12 mouse cellular contexts compared by ENCODE assay signal in genomic region chr15:81097456-81097855, GRCm38 (mm10).
A peak's percentile ranks its signal among the peaks of the same experiment; 100 is the strongest.
DNase-seq lines count a peak whose midpoint lies in the region; ATAC-seq lines count a peak whose summit lies in the region.
"Had no signal": no experiment of that assay in that cellular context is flagged by ENCODE, and none has a peak within 500 bp of the region (broad histone marks: within the 10 kb centered on the region; RNA-seq: fewer than 3 reads in every experiment).

No protein-coding gene starts in this region.

- no peaks in the 10 kb centered on the region for H3K36me3 ChIP-seq in heart, embryonic 14.5 days (ENCODE audit: control insufficient read depth, insufficient read depth, low read length)

- WGBS in heart, embryonic 14.5 days = 14% methylated on average over 4 of the region's 4 CpGs

- no peaks in the 10 kb centered on the region for H3K27me3 ChIP-seq in heart, embryonic 14.5 days (ENCODE audit: control insufficient read depth, insufficient read depth, low read length)

- DNase-seq in heart, adult 8-10 months (ENCODE audit: low spot score) = no peak
- peak; percentile 21 for DNase-seq in urinary bladder, postnatal 14 days (ENCODE audit: low spot score)
- no peak for DNase-seq in urinary bladder, adult 18-20 months (ENCODE audit: low spot score in 2 of 2)
- peak; percentile 40 for DNase-seq in lung, postnatal 36 days
- no peak for DNase-seq in kidney, adult 8-10 months
- no peak for DNase-seq in kidney, postnatal 25 days
- DNase-seq: cerebellum, adult 8-10 months; liver, postnatal 0 days; right cerebral cortex, postnatal 4 days had no signal

- peaks cover 10 to 19% of the 10 kb centered on the region in 2 experiments for H3K4me1 ChIP-seq in heart, embryonic 14.5 days (ENCODE audit: control insufficient read depth in 2 of 2, insufficient read depth in 2 of 2, low read length in 2 of 2)

- no peak for ATAC-seq in heart, embryonic 14.5 days (ENCODE audit: insufficient number of reproducible peaks, insufficient read depth, low FRiP score, low read depth)
- ATAC-seq in erythroblast, adult 5-6 weeks (replicated peaks; ENCODE audit: low FRiP score, poor library complexity, severe bottlenecking) = no peak
- ATAC-seq: liver, postnatal 0 days had no signal

- H3K4me2 ChIP-seq in heart, embryonic 14.5 days (ENCODE audit: low read length) = no peak overlapping the region; the same call in 1 of the 2 replicates

- H3K4me3 ChIP-seq in heart, embryonic 14.5 days (ENCODE audit: control insufficient read depth in 1 of 2, insufficient read depth in 1 of 2, low read depth in 1 of 2, low read length in 2 of 2) = no peak overlapping the region
- H3K4me3 ChIP-seq: erythroblast, embryonic 14.5 days had no signal

- 0 out of 4 replicates have a peak overlapping the region, but pooled peaks of 1 of the 2 experiments have one; percentile 3 for H3K27ac ChIP-seq in heart, embryonic 14.5 days (replicated peaks in 1 of 2; ENCODE audit: control insufficient read depth in 1 of 2, insufficient read depth in 1 of 2, low read depth in 2 of 2, low read length in 2 of 2)

- peak overlapping the region; percentile 8; the same call in 1 of the 2 replicates for H3K9ac ChIP-seq in heart, embryonic 14.5 days (ENCODE audit: low read length)
- H3K9ac ChIP-seq: liver, postnatal 0 days had no signal

- H3K9me3 ChIP-seq in heart, embryonic 14.5 days (ENCODE audit: control insufficient read depth, low read length) = no peaks in the 10 kb centered on the region

Comparison
In these comparisons a context has a peak if more than half of its experiments do, and no peak if none do; other contexts are left out.
1. DNase-seq: peak in urinary bladder, postnatal 14 days (single experiment) and lung, postnatal 36 days (single experiment); none in heart, adult 8-10 months (single experiment), urinary bladder, adult 18-20 months (0 of 2), kidney, adult 8-10 months (0 of 2) and kidney, postnatal 25 days (0 of 2).